Mouse (Mus musculus): Measurements from ENCODE around the gene Bach1.

Bach1 gene

DNA sequence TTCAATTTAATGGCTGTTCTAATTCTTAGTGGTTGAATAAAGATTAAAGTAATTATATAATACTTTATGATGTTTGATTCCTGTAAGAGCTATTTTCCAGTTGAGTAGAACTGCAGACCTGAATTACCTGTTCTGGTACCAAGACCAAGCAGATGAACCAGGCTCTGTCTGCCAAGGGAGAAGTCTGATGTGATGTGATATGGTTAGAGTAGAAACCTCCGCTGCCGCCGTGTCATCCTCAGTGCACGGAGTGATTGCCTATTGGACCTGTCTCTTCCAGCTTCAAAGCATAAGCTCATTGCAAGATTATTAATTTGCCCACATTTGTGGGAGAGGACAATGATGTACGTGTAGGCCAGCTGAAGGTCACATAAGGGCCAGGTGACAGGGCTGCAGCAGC, 24.1 kb downstream of the Bach1 start:
- CTCF ChIA-PET, result interaction anchor here in 1 of 4 experiments (1.4 kb wide), 1 partner anchor 16 kb away, joined by 5 read pairs; no protein-coding TSS in a partner anchor

DNA sequence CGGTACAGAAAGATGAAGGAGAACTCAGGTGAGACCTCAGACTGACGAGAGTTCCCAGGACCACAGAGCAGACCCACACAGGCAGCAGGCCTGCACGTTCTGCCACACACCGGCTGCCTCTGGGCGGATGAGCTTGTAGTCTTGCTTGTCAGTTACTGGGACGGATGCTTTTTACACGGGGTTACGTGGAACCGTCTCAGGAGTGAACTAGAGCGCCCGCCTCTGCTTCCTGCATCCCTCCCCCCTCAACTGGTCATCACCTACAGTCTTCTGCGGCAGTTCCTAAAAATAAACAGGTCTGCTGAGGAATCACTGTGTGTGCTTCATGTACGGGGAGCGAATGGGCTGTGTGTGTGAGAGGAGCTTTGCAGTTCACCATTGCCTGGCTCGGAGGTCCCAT, 24.7 kb downstream of the Bach1 start:
- POLR2A ChIA-PET, result interaction anchor here in 3 of 4 experiments (0.8 to 8.9 kb wide), 6 partner anchors 10 to 236 kb away, joined by 3 to 87 read pairs (median 4); partner anchors contain the start of gene Bach1 (in 1 of the 3)
- CTCF ChIA-PET, result interaction anchor here in 1 of 4 experiments (1.4 kb wide), 1 partner anchor 15 kb away, joined by 5 read pairs; no protein-coding TSS in a partner anchor

More for the DNA sequence above, 24.1 kb downstream of the Bach1 start:
- POLR2A ChIA-PET, result interaction anchor here in 3 of 4 experiments (0.7 to 8.9 kb wide), 11 partner anchors 9 to 235 kb away, joined by 3 to 87 read pairs (median 4); partner anchors contain the start of gene Bach1 (in 2 of the 3)

DNA sequence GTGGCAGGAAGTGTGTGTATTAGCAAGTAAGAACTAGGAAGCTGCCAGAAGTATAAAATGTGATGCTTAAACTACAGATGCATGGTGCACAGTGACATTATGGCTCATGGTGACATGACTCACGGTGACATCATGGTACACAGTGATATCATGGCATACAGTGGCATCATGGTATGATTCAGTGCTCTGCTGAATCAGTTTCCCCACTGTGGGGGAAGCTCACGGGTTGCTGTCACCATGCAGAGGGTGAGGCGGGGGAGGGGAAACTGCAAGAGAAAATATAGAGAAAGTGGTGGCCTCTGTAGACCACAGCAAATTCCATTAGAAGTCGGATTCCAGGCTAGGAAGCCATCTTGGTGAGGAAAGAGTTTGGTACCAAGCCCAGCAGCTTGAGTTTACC, 26.1 kb downstream of the Bach1 start:
- POLR2A ChIA-PET, result interaction anchor here in 3 of 4 experiments (0.6 to 8.9 kb wide), 14 partner anchors 9 to 206 kb away, joined by 3 to 87 read pairs (median 6); partner anchors contain the start of gene Bach1 (in 3 of the 3)
- CTCF ChIA-PET, result interaction anchor here in 1 of 4 experiments (0.8 to 1.6 kb wide), 3 partner anchors 11 to 127 kb away, joined by 3 to 5 read pairs (median 4); no protein-coding TSS in a partner anchor

DNA sequence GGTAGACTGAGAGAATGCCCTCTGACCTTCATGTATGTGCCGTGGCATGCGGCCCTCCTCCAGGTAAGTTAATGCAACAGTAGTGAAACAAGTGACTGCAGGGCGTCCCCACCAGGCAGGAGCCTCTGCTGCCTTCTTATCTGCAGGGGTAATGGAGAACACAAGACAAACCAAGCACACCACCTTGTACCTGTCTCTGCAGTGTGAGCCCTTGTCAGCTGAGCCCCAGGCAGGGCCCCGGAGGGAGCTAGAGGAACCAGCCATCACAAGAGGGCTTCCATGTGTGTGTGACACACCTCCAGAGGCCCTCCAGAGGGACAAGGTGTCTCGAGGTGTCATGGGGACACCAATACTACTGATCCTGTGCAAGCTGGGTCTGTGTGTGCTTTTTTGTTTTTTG, 26.5 kb downstream of the Bach1 start:
- ChIA-PET CTCF (interaction anchor here in 2 of 4 experiments (0.6 to 1.6 kb wide), 8 partner anchors 11 to 498 kb away, joined by 3 to 5 read pairs (median 3); no protein-coding TSS in a partner anchor), POLR2A (interaction anchor here in 3 of 4 experiments (0.6 to 8.9 kb wide), 26 partner anchors 9 to 270 kb away, joined by 3 to 87 read pairs (median 6); partner anchors contain the start of gene Bach1 (in 3 of the 3))

DNA sequence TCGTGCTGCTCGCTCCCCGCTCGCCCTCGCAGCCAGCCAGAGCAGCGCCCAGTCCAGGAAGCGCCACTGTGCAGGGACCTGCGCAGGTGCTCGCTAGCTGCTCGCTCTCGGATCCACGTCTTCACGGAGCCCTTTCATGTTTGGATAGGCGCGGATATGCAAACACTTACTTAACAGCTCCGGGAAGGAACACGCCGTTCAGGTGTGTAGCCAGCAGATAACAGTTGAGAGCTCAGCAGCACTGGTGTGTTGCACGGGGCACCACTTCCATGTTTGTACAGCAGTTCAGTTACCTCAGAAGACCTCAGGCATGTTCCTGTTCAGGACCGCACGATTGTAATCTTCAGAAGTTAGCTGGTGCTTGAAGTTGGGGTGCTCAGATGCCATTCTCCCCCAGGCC, 27.2 kb downstream of the Bach1 start:
- POLR2A ChIA-PET, result interaction anchor here (0.6 to 8.9 kb wide), 29 partner anchors 9 to 270 kb away, joined by 3 to 87 read pairs (median 4); partner anchors contain the start of gene Bach1 (in 3 of the 4)
- CTCF ChIA-PET, result interaction anchor here in 1 of 4 experiments (0.6 to 1.6 kb wide), 6 partner anchors 10 to 128 kb away, joined by 3 to 5 read pairs (median 3); no protein-coding TSS in a partner anchor

DNA sequence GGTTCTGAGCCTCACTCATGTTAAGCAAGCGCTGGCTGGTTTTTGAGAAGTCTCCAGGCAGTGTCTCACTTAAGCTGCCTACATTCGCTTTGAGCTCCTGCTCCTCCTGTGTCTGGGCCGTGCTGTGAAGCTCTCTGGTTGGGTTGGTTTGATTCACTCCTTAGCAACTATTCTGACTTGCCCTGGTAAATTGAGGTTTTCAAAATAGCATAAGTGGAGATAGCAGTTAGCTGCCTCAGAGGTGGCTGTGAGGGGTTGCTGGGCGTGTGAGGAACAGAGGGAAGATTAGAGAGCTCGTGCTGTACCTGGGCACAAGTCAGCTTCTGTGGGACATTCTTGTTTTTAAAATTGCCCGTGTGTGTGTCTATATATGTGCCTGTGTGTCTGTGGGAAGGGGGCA, 27.6 kb downstream of the Bach1 start:
- POLR2A ChIA-PET, result interaction anchor here (0.6 to 8.9 kb wide), 26 partner anchors 9 to 271 kb away, joined by 3 to 87 read pairs (median 4); partner anchors contain the start of gene Bach1 (in 3 of the 4)
- CTCF ChIA-PET, result interaction anchor here in 2 of 4 experiments (0.5 to 1.6 kb wide), 4 partner anchors 12 to 134 kb away, joined by 3 to 4 read pairs (median 3); no protein-coding TSS in a partner anchor

DNA sequence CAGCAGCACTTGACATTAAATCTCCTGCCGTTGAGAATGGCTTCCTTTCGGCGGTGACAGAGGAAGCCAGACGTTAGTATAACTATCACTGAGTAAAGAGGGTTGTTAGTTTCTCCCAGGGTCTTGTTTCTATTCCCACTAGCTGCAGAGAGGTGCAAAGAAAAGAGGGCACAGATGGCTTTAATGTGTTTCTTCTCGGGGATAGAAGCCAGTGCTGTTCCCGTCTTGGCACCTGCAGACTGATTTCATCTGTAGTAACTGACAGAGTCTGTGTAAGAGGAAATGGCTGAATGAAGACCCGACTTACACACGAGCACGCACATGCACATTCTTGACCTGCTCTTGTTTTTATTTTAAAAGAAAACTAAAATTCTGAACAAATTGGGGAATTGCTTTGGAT, 28.5 kb downstream of the Bach1 start:
- ChIA-PET CTCF (no interaction called here), POLR2A (interaction anchor here in 3 of 4 experiments (0.9 to 8.9 kb wide), 6 partner anchors 11 to 29 kb away, joined by 3 to 87 read pairs (median 6); partner anchors contain the start of gene Bach1 (in 2 of the 3))

DNA sequence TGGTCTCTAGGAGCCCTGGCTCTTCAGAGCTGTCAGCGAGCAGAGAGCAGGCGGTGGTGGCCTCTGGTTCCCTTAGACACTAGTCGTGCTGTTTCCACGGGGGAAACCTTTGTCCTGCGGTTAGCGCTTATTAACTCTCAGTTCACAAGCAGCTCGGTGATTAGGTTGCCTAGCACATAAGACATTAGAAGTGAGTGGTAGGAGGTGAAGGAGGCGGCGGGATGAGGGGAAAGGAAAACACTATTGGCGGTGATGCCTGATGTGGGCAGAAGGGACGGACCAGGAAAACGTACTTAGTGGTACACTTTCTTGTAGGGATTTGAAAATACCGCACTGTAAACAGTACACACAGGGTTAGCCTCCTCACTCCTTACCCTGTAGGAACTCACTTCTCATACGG, 29.2 kb downstream of the Bach1 start:
- POLR2A ChIA-PET, result interaction anchor here in 3 of 4 experiments (0.7 to 8.9 kb wide), 8 partner anchors 10 to 29 kb away, joined by 3 to 87 read pairs (median 6); partner anchors contain the start of gene Bach1 (in 2 of the 3)
- CTCF ChIA-PET, result no interaction called here

DNA sequence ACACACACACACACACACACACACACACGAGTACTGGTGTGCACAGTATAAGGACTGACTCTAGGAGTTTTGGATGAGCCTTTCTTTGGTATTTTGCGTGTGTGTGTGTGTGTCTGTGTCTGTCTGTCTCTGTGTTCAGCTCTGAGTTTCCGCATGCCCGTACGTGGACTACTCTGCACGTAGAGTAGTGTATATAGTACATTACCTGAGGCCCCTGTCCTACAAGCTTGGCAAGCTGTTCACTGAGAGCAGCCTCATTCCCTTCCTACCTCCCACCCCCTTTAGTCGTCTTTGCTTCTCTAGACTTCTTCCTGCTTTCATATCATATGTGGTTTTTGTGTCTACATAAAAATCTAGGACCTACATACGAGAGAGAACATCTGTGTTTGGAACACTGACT, 30.0 kb downstream of the Bach1 start:
- ChIA-PET POLR2A (interaction anchor here in 3 of 4 experiments (0.7 to 8.9 kb wide), 8 partner anchors 9 to 30 kb away, joined by 3 to 87 read pairs (median 6); partner anchors contain the start of gene Bach1 (in 2 of the 3)), CTCF (interaction anchor here in 1 of 4 experiments (0.5 to 1.4 kb wide), 2 partner anchors 10 to 74 kb away, joined by 3 read pairs; no protein-coding TSS in a partner anchor)

DNA sequence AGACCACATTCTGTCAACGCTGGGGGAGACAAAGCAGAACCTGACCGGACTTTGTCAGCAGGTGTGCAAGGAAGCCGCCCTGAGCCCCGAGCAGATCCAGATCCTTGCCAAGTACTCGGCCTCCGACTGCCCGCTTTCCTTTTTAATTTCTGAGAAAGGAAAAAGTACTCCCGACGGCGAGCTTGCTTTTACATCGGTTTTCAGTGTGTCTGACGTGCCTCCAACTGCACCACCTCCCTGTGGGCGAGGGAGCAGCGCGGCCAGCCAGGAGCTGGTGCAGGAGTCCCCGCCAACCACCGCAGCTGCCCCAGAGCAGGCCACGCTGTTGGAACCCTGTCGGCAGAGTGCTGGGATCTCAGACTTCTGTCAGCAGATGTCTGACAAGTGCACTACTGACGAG, 30.7 kb downstream of the Bach1 start:
- POLR2A ChIA-PET, result interaction anchor here in 3 of 4 experiments (0.8 to 8.9 kb wide), 11 partner anchors 9 to 98 kb away, joined by 3 to 87 read pairs (median 4); partner anchors contain the start of gene Bach1 (in 3 of the 3)
- CTCF ChIA-PET, result interaction anchor here in 3 of 4 experiments (0.8 to 1.4 kb wide), 3 partner anchors 9 to 103 kb away, joined by 3 to 6 read pairs (median 3); no protein-coding TSS in a partner anchor

DNA sequence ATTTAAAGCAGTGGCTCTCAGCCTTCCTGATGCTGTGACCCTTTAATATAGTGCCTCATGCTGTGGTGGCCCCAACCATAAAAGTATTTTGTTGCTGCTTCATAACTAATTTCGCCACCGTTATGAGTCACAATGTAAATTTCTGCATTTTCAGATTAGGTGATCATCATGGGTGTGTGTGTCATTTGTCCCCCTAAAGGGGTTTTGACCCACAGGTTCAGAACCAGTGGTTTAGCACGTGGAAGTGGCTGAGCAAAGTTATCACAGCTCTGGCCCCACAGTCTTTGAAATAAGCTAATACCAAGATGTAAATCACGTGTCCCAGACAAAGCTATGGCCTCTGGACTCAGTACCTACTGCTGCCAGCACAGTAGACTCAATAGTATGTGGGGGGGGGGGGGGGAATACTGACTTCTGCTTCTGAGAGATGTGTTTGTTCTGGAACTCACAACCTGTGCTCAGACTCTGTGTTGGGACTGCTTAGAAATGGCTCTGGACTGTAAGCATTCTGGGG, 36.2 kb downstream of the Bach1 start:
- POLR2A ChIA-PET, result interaction anchor here (0.8 to 6.5 kb wide), 7 partner anchors 9 to 36 kb away, joined by 3 to 39 read pairs (median 5); partner anchors contain the start of gene Bach1 (in 1 of the 4)
- CTCF ChIA-PET, result no interaction called here

DNA sequence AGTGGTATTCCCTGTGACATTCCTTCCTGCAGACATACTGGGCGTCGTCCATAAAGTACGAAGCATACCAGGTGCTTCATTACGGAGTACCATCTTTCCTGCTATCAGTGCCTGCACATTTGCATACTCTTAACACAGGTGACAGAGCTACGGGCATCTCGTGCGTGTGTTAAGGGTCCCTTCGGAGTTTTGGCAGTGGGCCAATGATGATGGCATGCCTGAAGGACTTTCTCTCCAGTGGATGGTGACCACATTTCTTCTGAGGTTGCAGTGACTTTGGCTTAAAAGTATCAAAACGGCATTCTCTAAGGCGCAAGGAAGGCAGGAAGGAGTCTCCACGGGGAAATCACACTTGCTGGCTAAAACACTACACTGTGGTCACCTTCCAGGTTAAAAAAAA, 37.4 kb downstream of the Bach1 start:
- ChIA-PET POLR2A (interaction anchor here in 3 of 4 experiments (1.4 to 6.5 kb wide), 6 partner anchors 10 to 37 kb away, joined by 4 to 39 read pairs (median 8); partner anchors contain the start of gene Bach1 (in 2 of the 3)), CTCF (interaction anchor here in 1 of 4 experiments (1.9 kb wide), 1 partner anchor 11 kb away, joined by 5 read pairs; no protein-coding TSS in a partner anchor)

DNA sequence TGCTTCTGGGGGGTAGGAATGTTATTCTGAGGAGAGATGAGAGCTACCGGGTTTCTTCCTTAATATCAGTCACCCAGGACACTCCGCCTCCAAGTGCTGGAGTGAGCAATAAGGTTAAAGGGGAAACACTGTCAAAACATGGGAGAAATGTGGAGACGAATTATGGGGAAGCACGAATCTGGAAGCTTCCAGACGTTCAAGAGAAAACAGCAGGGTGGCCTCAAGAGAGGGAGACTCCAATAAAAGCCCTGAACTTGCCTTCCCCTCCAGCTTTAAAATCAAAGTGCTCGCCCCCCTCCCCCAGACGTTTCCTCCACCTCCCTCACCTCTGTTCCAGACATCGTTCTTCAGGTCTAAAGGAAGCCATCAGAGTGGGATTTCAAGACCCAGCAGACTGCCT, 38.6 kb downstream of the Bach1 start:
- POLR2A ChIA-PET, result interaction anchor here in 3 of 4 experiments (1.4 to 6.5 kb wide), 9 partner anchors 8 to 39 kb away, joined by 4 to 39 read pairs (median 7); partner anchors contain the start of gene Bach1 (in 3 of the 3)
- CTCF ChIA-PET, result interaction anchor here in 1 of 4 experiments (1.9 kb wide), 1 partner anchor 12 kb away, joined by 5 read pairs; no protein-coding TSS in a partner anchor

DNA sequence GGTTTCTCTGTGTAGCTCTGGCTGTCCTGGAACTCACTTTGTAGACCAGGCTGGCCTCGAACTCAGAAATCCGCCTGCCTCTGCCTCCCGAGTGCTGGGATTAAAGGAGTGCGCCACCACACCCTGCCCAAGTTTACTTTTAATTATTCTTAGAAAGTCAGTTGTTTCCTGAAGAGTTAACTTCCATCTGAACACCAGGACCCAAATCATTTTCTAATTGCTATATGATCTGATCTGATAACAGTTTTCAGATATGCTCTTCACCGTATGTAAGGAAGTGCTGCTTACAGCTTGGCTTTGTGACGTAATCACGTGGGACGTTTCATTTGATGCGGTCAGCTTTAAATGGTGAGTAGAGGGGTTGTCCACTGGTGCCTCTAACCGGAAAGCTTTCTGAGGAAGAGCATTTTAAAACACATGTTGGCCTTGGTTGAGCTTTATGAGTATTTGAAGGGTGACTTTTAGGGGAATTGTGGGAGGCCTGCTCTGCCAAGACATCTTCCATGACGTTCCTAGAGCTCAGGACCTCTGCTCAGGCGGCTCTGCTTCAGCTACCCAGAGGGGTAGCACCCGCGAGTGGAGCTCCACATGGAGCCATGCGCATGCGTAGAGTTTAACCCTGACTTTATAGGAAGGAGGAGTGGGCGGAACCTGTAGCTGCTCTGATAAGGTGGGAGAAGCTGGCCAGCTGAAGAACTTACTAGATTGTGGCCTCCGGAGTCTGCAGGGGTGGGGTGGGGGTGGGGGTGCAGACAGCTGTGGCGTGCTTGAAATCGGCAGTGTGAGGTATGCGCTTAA, 39.3 kb downstream of the Bach1 start:
- ChIA-PET POLR2A (interaction anchor here in 3 of 4 experiments (0.6 to 6.5 kb wide), 18 partner anchors 8 to 242 kb away, joined by 3 to 39 read pairs (median 4); partner anchors contain the start of genes Bach1 (in 3 of the 3) and Cct8 (in 1 of the 3)), CTCF (interaction anchor here in 3 of 4 experiments (0.6 to 1.5 kb wide), 7 partner anchors 9 to 551 kb away, joined by 3 to 5 read pairs (median 4); no protein-coding TSS in a partner anchor)

DNA sequence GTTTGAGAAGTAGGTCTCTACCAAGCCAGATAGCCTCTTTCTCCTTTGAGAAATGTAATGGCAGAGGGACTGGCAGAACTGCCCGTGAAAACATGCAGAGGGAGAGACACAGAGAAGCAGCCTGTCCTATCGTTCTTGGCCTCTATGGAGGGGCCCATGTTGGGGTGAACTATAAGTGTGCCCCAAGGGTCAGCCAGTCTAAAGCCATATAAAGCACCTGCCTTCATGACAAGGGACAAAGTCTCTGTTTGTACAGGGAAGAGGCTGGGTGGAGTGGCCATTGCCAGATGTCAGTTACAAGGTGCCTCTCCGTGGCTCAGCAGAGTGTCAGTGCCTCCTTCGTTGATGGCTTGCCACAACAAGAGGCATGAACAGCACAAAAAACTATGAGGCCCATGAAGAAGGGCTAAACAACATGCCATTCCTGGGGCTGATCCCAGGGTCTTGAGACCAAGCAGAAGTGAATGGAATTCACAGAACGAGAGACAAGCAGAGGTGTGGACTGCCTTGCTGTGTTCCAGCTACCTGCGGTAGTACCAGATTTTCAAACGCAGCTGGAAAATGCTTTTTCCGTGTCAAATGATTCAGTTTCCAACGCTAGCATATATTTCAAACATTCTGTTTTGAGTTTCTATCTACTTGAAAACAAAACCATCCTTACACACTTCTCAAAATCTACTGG, 42.4 kb downstream of the Bach1 start:
- CTCF ChIA-PET, result no interaction called here
- POLR2A ChIA-PET, result interaction anchor here in 1 of 4 experiments (0.6 kb wide), 1 partner anchor 43 kb away, joined by 11 read pairs; no protein-coding TSS in a partner anchor

DNA sequence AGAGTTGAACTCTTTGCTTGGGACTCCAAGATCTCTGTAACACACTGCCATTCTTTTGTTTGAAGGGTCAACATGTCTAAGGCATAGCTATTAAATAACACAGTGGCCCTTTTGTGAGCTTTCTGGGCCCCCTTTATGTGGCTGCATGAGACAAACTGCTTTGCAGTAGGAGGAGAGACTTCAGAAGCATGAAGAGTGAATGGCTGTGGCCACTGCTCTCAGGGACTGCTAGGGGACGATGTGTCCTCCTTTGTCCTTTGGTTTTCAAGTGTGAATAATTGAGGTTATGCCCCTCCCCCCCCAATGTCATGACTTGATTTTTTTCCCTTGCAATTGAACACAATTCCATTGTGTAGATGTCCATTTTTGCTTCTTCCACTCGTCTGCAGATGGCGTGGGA, 44.9 kb downstream of the Bach1 start:
- ChIA-PET POLR2A (interaction anchor here in 3 of 4 experiments (0.6 to 1.0 kb wide), 3 partner anchors 8 to 119 kb away, joined by 3 to 4 read pairs (median 4); no protein-coding TSS in a partner anchor), CTCF (no interaction called here)

DNA sequence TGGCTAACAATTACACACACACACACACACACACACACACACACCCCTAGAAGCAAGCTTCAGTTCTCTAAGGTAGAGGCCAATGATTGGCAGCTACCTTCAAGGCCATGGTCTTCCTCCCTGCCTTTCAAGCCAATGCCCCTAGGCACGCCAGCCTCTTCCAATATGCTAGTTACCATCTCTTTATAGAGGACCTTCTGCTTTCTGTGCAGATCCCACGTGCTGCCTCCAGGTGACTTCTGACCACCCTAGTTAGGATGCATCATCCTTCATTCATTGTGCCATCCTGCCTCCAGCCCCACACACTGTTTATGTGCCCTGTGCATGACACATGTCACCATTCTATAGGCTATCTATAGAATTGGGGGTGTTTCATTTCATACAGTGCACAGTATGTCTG, 45.6 kb downstream of the Bach1 start:
- CTCF ChIA-PET, result no interaction called here

More for the DNA sequence above, 45.6 kb downstream of the Bach1 start:
- POLR2A ChIA-PET, result interaction anchor here in 2 of 4 experiments (0.6 to 1.0 kb wide), 2 partner anchors 9 to 98 kb away, joined by 4 read pairs; no protein-coding TSS in a partner anchor
